Mouse (Mus musculus) hindbrain, embryonic 16.5 days (tissue): ENCODE data around the gene Tlr13. TPM values are rescaled to one million over a fixed set of nuclear protein-coding genes. Genes with fewer than 3 reads are reported as not detected.

Experiments used
- ATAC-seq: fragments of 200-750 bp; cut with Nextera tagmentation; 2 replicates; pipeline ENCODE4 v1.8.0; 2017; ENCODE audit warnings: moderate TSS enrichment, moderate library complexity
- H3K27ac ChIP-seq: fragments of 300-500 bp; sonication (generic); 2 replicates; pipeline ENCODE4 v1.5.1; 2014; ENCODE audit warnings: low read depth, mild to moderate bottlenecking, control low read depth, low read length, moderate library complexity
- H3K27me3 ChIP-seq: fragments of 300-500 bp; sonication (generic); replicated peaks from 2 replicates; pipeline ENCODE4 v1.6.1; 2014; ENCODE audit warnings: low read length; ENCODE audit not compliant: control insufficient read depth, insufficient read depth
- H3K36me3 ChIP-seq: fragments of 300-500 bp; sonication (generic); 2 replicates; pipeline ENCODE4 v1.6.1; 2014; ENCODE audit warnings: mild to moderate bottlenecking, low read length, moderate library complexity, mixed read lengths; ENCODE audit not compliant: control insufficient read depth, insufficient read depth
- H3K4me1 ChIP-seq: fragments of 300-500 bp; sonication (generic); 2 replicates; pipeline ENCODE4 v1.6.1; 2014; ENCODE audit warnings: low read depth, low read length; ENCODE audit not compliant: control insufficient read depth, insufficient read depth
- H3K4me2 ChIP-seq: fragments of 300-500 bp; sonication (generic); 2 replicates; pipeline ENCODE4 v1.6.1; 2014; ENCODE audit warnings: mild to moderate bottlenecking, low read length, control low read depth, moderate library complexity
- H3K4me3 ChIP-seq: fragments of 300-500 bp; sonication (generic); 2 replicates; pipeline ENCODE4 v1.5.1; 2014; ENCODE audit warnings: mild to moderate bottlenecking, low read length, control low read depth, moderate library complexity
- H3K9ac ChIP-seq: fragments of 300-500 bp; sonication (generic); 2 replicates; pipeline ENCODE4 v1.6.1; 2014; ENCODE audit warnings: low read depth, mild to moderate bottlenecking, control low read depth, low read length, moderate library complexity
- H3K9me3 ChIP-seq: fragments of 300-500 bp; sonication (generic); 2 replicates; pipeline ENCODE4 v1.6.1; 2014; ENCODE audit warnings: mild to moderate bottlenecking, low read length, moderate library complexity; ENCODE audit not compliant: control insufficient read depth
- WGBS: fragments of 180-500 bp; shearing (Covaris S2); extraction: QIAGEN DNeasy Blood & Tissue Kit; methylation state at CpG from one replicate; pipeline ENCODE4 v1.1.7; 2014; 5-methylcytosine and 5-hydroxymethylcytosine counted together
- polyA plus RNA-seq: library from polyadenylated mRNA; unstranded; fragments of >200 nt; fragmentation: Nextera tagmentation; extraction: Ambion mirVana; gene quantifications from 2 replicates; pipeline ENCODE4 v1.2.1, GENCODE M21; 2015

Tlr13 gene
- polyA plus RNA-seq, 1 experiment from 2014 or later, result 0.21 TPM

DNA sequence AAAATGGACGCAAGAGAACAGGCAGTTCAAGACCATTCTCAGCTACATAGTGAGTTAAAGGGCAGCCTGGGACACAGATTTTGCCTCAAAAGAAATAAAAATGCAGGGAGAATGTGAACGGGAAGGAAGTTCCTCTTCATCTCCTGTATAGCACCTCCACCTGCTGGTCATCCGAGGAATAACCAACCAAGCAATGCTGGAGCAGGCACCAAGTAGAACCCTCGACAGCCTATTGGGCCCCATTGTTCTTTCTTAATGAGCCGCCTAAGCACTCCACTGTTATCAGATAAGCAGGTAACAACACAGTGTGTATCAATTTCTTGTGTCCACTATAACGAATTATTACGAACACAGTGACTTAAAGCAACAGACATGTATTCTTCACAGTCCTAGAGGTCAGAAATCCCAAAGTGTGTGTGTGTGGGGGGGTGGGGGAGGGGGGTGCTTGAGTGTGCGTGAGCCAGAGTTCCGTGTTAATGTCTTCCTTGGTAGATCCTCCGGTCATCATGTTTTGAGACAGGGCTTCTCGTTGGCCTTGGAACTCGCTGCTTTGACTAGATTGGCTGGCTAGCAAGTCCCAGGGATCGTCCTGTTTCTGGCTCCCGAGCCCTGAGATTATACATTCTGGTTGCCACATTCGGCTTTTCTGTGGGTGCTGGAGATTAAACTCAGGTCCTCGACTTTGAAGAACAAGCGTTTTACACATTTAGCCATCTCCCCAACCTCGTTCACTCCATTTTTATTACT is 28.3 kb downstream of the Tlr13 start:
- peak overlapping the region; percentile 55 for H3K4me2 ChIP-seq
- H3K36me3 ChIP-seq, result no peaks in the 10 kb centered on the region
- H3K27me3 ChIP-seq, result no peaks in the 10 kb centered on the region
- 25% methylated on average over 17 of the region's 18 CpGs for WGBS
- H3K4me3 ChIP-seq, result peak overlapping the region; percentile 34
- H3K9me3 ChIP-seq, result no peaks in the 10 kb centered on the region
- no peaks in the 10 kb centered on the region for H3K4me1 ChIP-seq
- ATAC-seq, result peak; percentile 94
- H3K9ac ChIP-seq, result peak overlapping the region; percentile 50; the same call in 1 of the 2 replicates
- no peak overlapping the region for H3K27ac ChIP-seq

DNA sequence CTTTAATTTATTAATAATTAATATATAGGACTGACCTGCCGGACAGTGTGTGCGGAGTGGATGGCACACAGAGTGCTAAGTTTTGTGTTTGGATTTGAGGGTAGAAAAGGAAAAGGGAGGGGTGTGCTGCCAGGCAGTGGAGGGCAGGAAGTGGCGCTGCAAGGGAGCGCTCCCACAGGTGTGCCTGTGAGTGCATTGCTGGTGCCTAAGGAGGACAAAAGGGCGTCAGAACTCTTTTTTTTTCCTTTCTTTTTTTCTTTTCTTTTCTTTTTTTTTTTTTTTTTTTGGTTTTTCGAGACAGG is 28.8 kb downstream of the Tlr13 start:
- WGBS, result 72% methylated on average over 4 of the region's 6 CpGs
- Histone ChIP-seq H3K36me3 (no peaks in the 10 kb centered on the region), H3K27me3 (no peaks in the 10 kb centered on the region)

GRCm38 (mm10) chrX:106176331-106176730 is 33.3 kb downstream of the Tlr13 start:
- 58% methylated on average over 9 of the region's 9 CpGs for WGBS
- Histone ChIP-seq H3K4me2 (no peak overlapping the region), H3K4me3 (no peak overlapping the region), H3K9ac (no peak overlapping the region), H3K27ac (no peak overlapping the region), H3K4me1 (no peaks in the 10 kb centered on the region), H3K36me3 (no peaks in the 10 kb centered on the region), H3K27me3 (no peaks in the 10 kb centered on the region), H3K9me3 (no peaks in the 10 kb centered on the region)
- ATAC-seq, result no peak

More for the DNA sequence above, 28.8 kb downstream of the Tlr13 start:
- H3K9me3 ChIP-seq, result no peaks in the 10 kb centered on the region
- no peaks in the 10 kb centered on the region for H3K4me1 ChIP-seq
- H3K9ac ChIP-seq, result no peak overlapping the region
- 0 out of 2 replicates have a peak, but pooled peaks have one; percentile 37 for ATAC-seq
- peak overlapping the region; percentile 55 for H3K4me2 ChIP-seq
- peak overlapping the region; percentile 34; the same call in 1 of the 2 replicates for H3K4me3 ChIP-seq
- H3K27ac ChIP-seq, result no peak overlapping the region

DNA sequence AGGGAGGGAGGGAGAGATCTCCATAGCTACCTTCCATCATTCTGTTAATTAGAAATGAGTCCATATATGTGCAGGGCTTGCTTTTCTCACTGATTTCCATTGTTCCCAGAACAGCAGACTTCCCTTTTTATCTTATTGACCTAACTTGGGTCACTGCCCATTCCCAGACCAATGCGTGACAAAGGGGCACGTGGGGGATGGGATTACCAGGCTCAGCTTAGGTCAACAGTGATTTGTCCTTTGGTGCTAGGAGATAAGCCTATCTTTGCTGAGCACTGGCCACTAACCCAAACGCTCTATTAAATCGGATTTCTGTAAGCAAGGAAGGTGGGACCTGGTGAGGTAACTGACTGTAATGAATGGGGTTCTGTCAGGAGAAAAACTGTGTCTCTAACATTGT is 41.3 kb downstream of the Tlr13 start:
- Histone ChIP-seq H3K36me3 (no peaks in the 10 kb centered on the region), H3K4me1 (peaks cover 8% of the 10 kb centered on the region), H3K27ac (no peak overlapping the region), H3K9me3 (no peaks in the 10 kb centered on the region), H3K4me2 (no peak overlapping the region), H3K9ac (no peak overlapping the region), H3K27me3 (no peaks in the 10 kb centered on the region), H3K4me3 (no peak overlapping the region)
- WGBS, result 29% methylated on average over 4 of the region's 4 CpGs
- no peak for ATAC-seq

GRCm38 (mm10) chrX:106185706-106186105 is 42.7 kb downstream of the Tlr13 start:
- Histone ChIP-seq H3K9me3 (no peaks in the 10 kb centered on the region), H3K36me3 (no peaks in the 10 kb centered on the region), H3K27ac (peak overlapping the region; percentile 64), H3K27me3 (no peaks in the 10 kb centered on the region), H3K4me3 (no peak overlapping the region), H3K4me2 (no peak overlapping the region; the same call in 1 of the 2 replicates), H3K9ac (no peak overlapping the region), H3K4me1 (peaks cover 10% of the 10 kb centered on the region)
- no peak for ATAC-seq
- 19% methylated on average over 5 of the region's 5 CpGs for WGBS

GRCm38 (mm10) chrX:106186713-106187649 is 44.0 kb downstream of the Tlr13 start, which contains the start of gene Pgk1:
Gene Pgk1, plus strand, starts transcription at chrX:106187100.
- WGBS, result 20% methylated on average over 48 of the region's 55 CpGs
- H3K36me3 ChIP-seq, result no peaks in the 10 kb centered on the region
- H3K27ac ChIP-seq, result peak within 1 kb of the TSS; percentile 68
- no peaks in the 10 kb centered on the region for H3K27me3 ChIP-seq
- peak; percentile 99 for ATAC-seq
- peaks cover 10% of the 10 kb centered on the region for H3K4me1 ChIP-seq
- H3K9me3 ChIP-seq, result no peaks in the 10 kb centered on the region
- H3K4me2 ChIP-seq, result peak within 1 kb of the TSS; percentile 68
- peak within 1 kb of the TSS; percentile 64 for H3K9ac ChIP-seq
- H3K4me3 ChIP-seq, result peak within 1 kb of the TSS; percentile 52

GRCm38 (mm10) chrX:106187737-106188136 is 44.7 kb downstream of the Tlr13 start:
- WGBS, result 21% methylated on average over 12 of the region's 12 CpGs
- Histone ChIP-seq H3K27me3 (no peaks in the 10 kb centered on the region), H3K27ac (peak overlapping the region; percentile 51), H3K9ac (peak overlapping the region; percentile 64), H3K4me3 (peak overlapping the region; percentile 52), H3K36me3 (no peaks in the 10 kb centered on the region), H3K4me2 (peak overlapping the region; percentile 68), H3K4me1 (peaks cover 10% of the 10 kb centered on the region), H3K9me3 (no peaks in the 10 kb centered on the region)
- no peak for ATAC-seq

DNA sequence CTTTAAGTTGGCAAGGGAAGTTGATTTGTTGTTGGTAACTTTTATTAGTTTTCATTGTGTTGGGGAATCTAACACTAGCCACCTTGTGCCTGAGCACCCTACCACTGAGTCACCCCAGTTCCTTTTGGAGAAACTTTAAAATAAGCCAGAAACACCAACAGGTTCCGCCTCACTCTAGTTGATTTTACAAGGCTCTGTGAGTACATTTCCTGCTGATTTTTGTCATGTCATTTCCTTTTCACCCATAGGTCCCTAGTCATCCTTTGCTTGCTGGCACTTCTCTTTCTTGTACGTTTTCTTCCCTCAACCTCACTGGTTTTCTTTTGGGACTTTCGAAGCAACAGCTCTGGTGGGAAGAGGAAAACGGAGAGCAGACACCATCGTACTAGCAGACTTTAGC is 46.4 kb downstream of the Tlr13 start:
- Histone ChIP-seq H3K4me1 (peaks cover 10% of the 10 kb centered on the region), H3K4me2 (peak overlapping the region; percentile 68), H3K27me3 (no peaks in the 10 kb centered on the region), H3K27ac (peak overlapping the region; percentile 23; the same call in 1 of the 2 replicates), H3K4me3 (peak overlapping the region; percentile 0), H3K9me3 (no peaks in the 10 kb centered on the region), H3K9ac (no peak overlapping the region), H3K36me3 (no peaks in the 10 kb centered on the region)
- 58% methylated on average over 5 of the region's 5 CpGs for WGBS
- no peak for ATAC-seq

GRCm38 (mm10) chrX:106190091-106190490 is 47.1 kb downstream of the Tlr13 start:
- no peak overlapping the region for H3K9ac ChIP-seq
- no peaks in the 10 kb centered on the region for H3K9me3 ChIP-seq
- ATAC-seq, result no peak
- H3K4me2 ChIP-seq, result peak overlapping the region; percentile 68
- H3K36me3 ChIP-seq, result no peaks in the 10 kb centered on the region
- H3K4me3 ChIP-seq, result no peak overlapping the region
- H3K4me1 ChIP-seq, result peaks cover 10% of the 10 kb centered on the region
- H3K27ac ChIP-seq, result no peak overlapping the region
- no peaks in the 10 kb centered on the region for H3K27me3 ChIP-seq
- 42% methylated on average over 4 of the region's 4 CpGs for WGBS
